Mouse (Mus musculus) cerebral cortex, adult 2 months (tissue): ENCODE data around the gene Mfsd6.

ENCODE experiments used
- WGBS: fragments of 180-500 bp; shearing (Covaris S2); methylation state at CpG from one replicate; pipeline ENCODE4 v1.1.7; 2018; 5-methylcytosine and 5-hydroxymethylcytosine counted together

Gene Mfsd6

GRCm38 (mm10) chr1:52708745-52709144, 18.5 kb downstream of the Mfsd6 start:
- WGBS, result 87% methylated on average over 6 of the region's 6 CpGs

GRCm38 (mm10) chr1:52707030-52707429, 20.2 kb downstream of the Mfsd6 start:
- WGBS, result 75% methylated on average over 3 of the region's 3 CpGs

- WGBS, result 64% methylated on average over 7 of the region's 7 CpGs
Observed at GRCm38 (mm10) chr1:52702738-52703491, 24.3 kb downstream of the Mfsd6 start.

- WGBS, result 87% methylated on average over 1 of the region's 1 CpGs
Observed at GRCm38 (mm10) chr1:52701941-52702340, 25.3 kb downstream of the Mfsd6 start.

- 93% methylated on average over 13 of the region's 13 CpGs for WGBS
Observed at GRCm38 (mm10) chr1:52694456-52694855, 32.8 kb downstream of the Mfsd6 start.

GRCm38 (mm10) chr1:52687636-52688035, 39.6 kb downstream of the Mfsd6 start:
- WGBS, result 84% methylated on average over 8 of the region's 8 CpGs

GRCm38 (mm10) chr1:52683550-52683949, 43.7 kb downstream of the Mfsd6 start:
- 72% methylated on average over 4 of the region's 4 CpGs for WGBS

GRCm38 (mm10) chr1:52676621-52677020, 50.6 kb downstream of the Mfsd6 start:
- WGBS, result 50% methylated on average over 3 of the region's 3 CpGs

GRCm38 (mm10) chr1:52675561-52676551, 51.4 kb downstream of the Mfsd6 start:
- 62% methylated on average over 7 of the region's 7 CpGs for WGBS

- WGBS, result 68% methylated on average over 1 of the region's 1 CpGs
Observed at GRCm38 (mm10) chr1:52669931-52670330, 57.3 kb downstream of the Mfsd6 start.

GRCm38 (mm10) chr1:52668743-52669323, 58.4 kb downstream of the Mfsd6 start:
- WGBS, result 52% methylated on average over 7 of the region's 7 CpGs

- 56% methylated on average over 7 of the region's 7 CpGs for WGBS
Observed at GRCm38 (mm10) chr1:52663228-52663627, 64.0 kb downstream of the Mfsd6 start.

GRCm38 (mm10) chr1:52660765-52661164, 66.5 kb downstream of the Mfsd6 start:
- 89% methylated on average over 12 of the region's 12 CpGs for WGBS

- WGBS, result 93% methylated on average over 2 of the region's 2 CpGs
Observed at GRCm38 (mm10) chr1:52660278-52660677, 67.0 kb downstream of the Mfsd6 start.

GRCm38 (mm10) chr1:52658160-52658559, 69.1 kb downstream of the Mfsd6 start:
- WGBS, result 92% methylated on average over 7 of the region's 7 CpGs

GRCm38 (mm10) chr1:52655153-52655552, 72.1 kb downstream of the Mfsd6 start:
- 80% methylated on average over 4 of the region's 4 CpGs for WGBS

GRCm38 (mm10) chr1:52653366-52653765, 73.9 kb downstream of the Mfsd6 start:
- 86% methylated on average over 1 of the region's 1 CpGs for WGBS

- WGBS, result 83% methylated on average over 3 of the region's 3 CpGs
Observed at GRCm38 (mm10) chr1:52652601-52653253, 74.5 kb downstream of the Mfsd6 start.

GRCm38 (mm10) chr1:52650066-52650465, 77.2 kb downstream of the Mfsd6 start:
- WGBS, result 85% methylated on average over 5 of the region's 5 CpGs

GRCm38 (mm10) chr1:52648153-52649027, 78.9 kb downstream of the Mfsd6 start:
- 55% methylated on average over 11 of the region's 11 CpGs for WGBS

- 80% methylated on average over 4 of the region's 4 CpGs for WGBS
Observed at GRCm38 (mm10) chr1:52640736-52641135, 86.5 kb downstream of the Mfsd6 start.
